Mouse (Mus musculus): ENCODE measurements around the gene Limch1. TPM values are rescaled to one million over a fixed set of nuclear protein-coding genes. Genes with fewer than 3 reads are reported as not detected.

The Limch1 gene
- total RNA-seq (2014; rRNA removed), result 0.55 and 2.6 TPM in 2 replicates
- 0.13 and 0.15 TPM in 2 replicates for polyA plus RNA-seq (2012; rRNA removed)

DNA sequence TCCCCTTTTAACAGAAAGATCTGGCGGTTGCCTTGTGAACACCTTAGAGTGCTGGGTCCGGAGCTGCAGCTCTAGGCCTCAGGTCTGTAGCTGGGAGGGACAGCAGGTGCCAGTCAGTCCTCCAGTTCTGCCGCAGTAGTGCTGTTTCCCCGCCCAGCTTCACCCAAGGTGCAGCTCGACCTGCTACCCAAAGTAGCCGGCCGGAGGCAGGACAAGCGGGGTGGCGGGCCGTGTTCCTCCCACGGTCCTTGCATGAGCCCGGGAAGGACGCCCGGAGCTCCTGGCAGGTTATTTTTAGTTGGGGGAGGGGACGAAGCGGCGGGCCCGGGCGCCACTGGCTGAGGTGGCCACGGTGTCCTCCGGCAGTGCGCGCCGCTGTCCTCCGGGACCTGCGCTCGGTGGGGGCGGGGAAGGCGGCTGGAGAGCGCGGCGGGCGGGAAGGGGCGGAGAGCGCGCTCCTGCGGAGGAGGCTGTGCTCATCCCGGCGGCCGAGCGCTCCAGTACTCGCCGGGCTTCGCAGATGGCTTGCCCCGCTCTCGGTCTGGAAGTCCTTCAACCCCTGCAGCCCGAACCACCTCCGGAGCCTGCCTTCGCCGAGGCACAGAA, at the start of gene Limch1:
Gene Limch1 (plus strand): TSS at position 438 of the 606 bp plus-strand sequence.
- no peak within 1 kb of the TSS for H3K27ac ChIP-seq (replicated peaks; ENCODE audit: insufficient read depth, low read depth, low read length)
- no peaks in the 10 kb centered on the region for H3K36me3 ChIP-seq (ENCODE audit: control insufficient read depth, insufficient read depth, low read length)
- peak within 1 kb of the TSS; percentile 41; the same call in 1 of the 2 replicates for H3K9ac ChIP-seq (ENCODE audit: low read depth, low read length)
- TF ChIP-seq CTCF (IDR thresholded peaks at IDR 0.05; ENCODE audit: low read depth, low read length) (no peak), POLR2A (IDR thresholded peaks at IDR 0.05; ENCODE audit: extremely low read depth, insufficient read depth, low read length) (no peak)
- 1% methylated on average over 39 of the region's 50 CpGs for WGBS
- no peaks in the 10 kb centered on the region; the same call in 1 of the 2 replicates for H3K4me1 ChIP-seq (ENCODE audit: control insufficient read depth, insufficient read depth, low read length)
- peak; percentile 33 for DNase-seq (ENCODE audit: extremely low read depth, low read depth, low spot score)
- no peaks in the 10 kb centered on the region for H3K79me2 ChIP-seq (ENCODE audit: control insufficient read depth, insufficient read depth, low read length)
- H3K4me3 ChIP-seq (ENCODE audit: insufficient read depth, low read depth, low read length), result peak within 1 kb of the TSS; percentile 68
- H3K27me3 ChIP-seq (ENCODE audit: control insufficient read depth, insufficient read depth, low read length), result no peaks in the 10 kb centered on the region

DNA sequence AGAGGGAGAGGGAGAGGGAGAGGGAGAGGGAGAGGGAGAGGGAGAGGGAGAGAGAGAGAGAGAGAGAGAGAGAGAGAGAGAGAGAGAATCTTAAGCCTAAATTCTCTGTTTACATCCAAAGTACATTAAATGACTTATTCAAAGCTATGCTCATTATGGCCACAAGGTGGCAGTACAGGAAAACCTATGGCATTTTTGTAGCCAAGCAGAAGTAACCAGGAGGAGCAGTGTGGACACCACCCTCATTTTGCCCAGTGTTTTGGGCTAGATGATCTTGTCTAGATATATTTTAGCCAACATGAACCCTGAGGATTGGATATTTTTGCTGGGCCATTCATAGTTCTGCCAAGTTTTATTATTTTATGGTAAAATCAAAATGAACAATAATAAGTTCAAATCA, 48.5 kb upstream of the Limch1 start:
- H3K79me2 ChIP-seq (ENCODE audit: control insufficient read depth, insufficient read depth, low read length), result no peaks in the 10 kb centered on the region
- TF ChIP-seq CTCF (IDR thresholded peaks at IDR 0.05; ENCODE audit: low read depth, low read length) (peak; percentile 64), POLR2A (IDR thresholded peaks at IDR 0.05; ENCODE audit: extremely low read depth, insufficient read depth, low read length) (no peak)
- DNase-seq (ENCODE audit: extremely low read depth, low read depth, low spot score), result peak; percentile 52
- H3K36me3 ChIP-seq (ENCODE audit: control insufficient read depth, insufficient read depth, low read length), result no peaks in the 10 kb centered on the region
- H3K9ac ChIP-seq (ENCODE audit: low read depth, low read length), result no peak overlapping the region
- H3K27ac ChIP-seq (replicated peaks; ENCODE audit: insufficient read depth, low read depth, low read length), result no peak overlapping the region
- H3K27me3 ChIP-seq (ENCODE audit: control insufficient read depth, insufficient read depth, low read length), result no peaks in the 10 kb centered on the region
- H3K4me1 ChIP-seq (ENCODE audit: control insufficient read depth, insufficient read depth, low read length), result no peaks in the 10 kb centered on the region
- no peak overlapping the region for H3K4me3 ChIP-seq (ENCODE audit: insufficient read depth, low read depth, low read length)

DNA sequence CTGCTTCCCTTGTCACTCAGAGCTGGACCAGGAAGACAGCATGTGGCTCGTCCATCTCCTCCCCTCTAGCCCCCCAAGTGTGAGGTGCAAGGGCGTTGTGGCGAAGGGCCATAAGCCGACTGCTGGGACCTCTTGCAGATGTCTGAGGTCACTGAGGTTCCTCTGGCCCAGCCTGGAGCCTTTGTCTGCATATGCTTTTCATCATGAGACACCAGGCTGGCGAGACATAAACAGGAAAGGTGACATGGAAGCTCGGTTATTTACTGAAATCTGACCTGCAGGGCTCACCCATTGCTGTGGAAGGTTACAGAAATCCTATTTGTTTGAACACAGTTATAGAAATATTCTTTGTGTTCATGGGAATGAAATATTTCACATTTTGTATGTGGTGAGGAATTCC, 45.7 kb upstream of the Limch1 start:
- no peaks in the 10 kb centered on the region for H3K36me3 ChIP-seq (ENCODE audit: control insufficient read depth, insufficient read depth, low read length)
- no peak for DNase-seq (ENCODE audit: extremely low read depth, low read depth, low spot score)
- H3K4me3 ChIP-seq (ENCODE audit: insufficient read depth, low read depth, low read length), result no peak overlapping the region
- H3K9ac ChIP-seq (ENCODE audit: low read depth, low read length), result no peak overlapping the region
- WGBS, result 75% methylated on average over 6 of the region's 6 CpGs
- no peak overlapping the region for H3K27ac ChIP-seq (replicated peaks; ENCODE audit: insufficient read depth, low read depth, low read length)
- H3K27me3 ChIP-seq (ENCODE audit: control insufficient read depth, insufficient read depth, low read length), result no peaks in the 10 kb centered on the region
- H3K79me2 ChIP-seq (ENCODE audit: control insufficient read depth, insufficient read depth, low read length), result no peaks in the 10 kb centered on the region
- TF ChIP-seq CTCF (IDR thresholded peaks at IDR 0.05; ENCODE audit: low read depth, low read length) (no peak), POLR2A (IDR thresholded peaks at IDR 0.05; ENCODE audit: extremely low read depth, insufficient read depth, low read length) (no peak)
- H3K4me1 ChIP-seq (ENCODE audit: control insufficient read depth, insufficient read depth, low read length), result no peaks in the 10 kb centered on the region

DNA sequence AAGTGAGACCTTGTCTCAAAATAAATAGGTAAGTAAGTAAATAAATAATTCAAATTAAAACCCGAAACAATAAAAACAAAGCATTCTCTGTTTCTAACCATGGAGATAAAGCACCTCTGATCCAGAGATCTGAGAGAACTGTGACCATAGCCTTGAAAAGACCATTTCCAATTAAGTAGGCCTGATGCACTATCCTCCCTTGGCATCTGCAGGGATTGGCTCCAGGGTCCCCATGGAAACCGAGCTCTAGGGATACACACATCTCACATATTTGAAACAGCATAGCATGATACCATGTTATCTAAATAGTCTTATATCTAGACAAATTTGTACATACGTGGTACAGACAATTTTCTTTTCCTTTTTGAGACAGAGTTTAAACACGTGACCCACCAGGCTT, 43.7 kb upstream of the Limch1 start:
- Histone ChIP-seq H3K9ac (ENCODE audit: low read depth, low read length) (no peak overlapping the region), H3K27me3 (ENCODE audit: control insufficient read depth, insufficient read depth, low read length) (no peaks in the 10 kb centered on the region), H3K4me1 (ENCODE audit: control insufficient read depth, insufficient read depth, low read length) (no peaks in the 10 kb centered on the region), H3K4me3 (ENCODE audit: insufficient read depth, low read depth, low read length) (no peak overlapping the region), H3K27ac (replicated peaks; ENCODE audit: insufficient read depth, low read depth, low read length) (no peak overlapping the region), H3K36me3 (ENCODE audit: control insufficient read depth, insufficient read depth, low read length) (no peaks in the 10 kb centered on the region), H3K79me2 (ENCODE audit: control insufficient read depth, insufficient read depth, low read length) (no peaks in the 10 kb centered on the region)
- TF ChIP-seq POLR2A (IDR thresholded peaks at IDR 0.05; ENCODE audit: extremely low read depth, insufficient read depth, low read length) (no peak), CTCF (IDR thresholded peaks at IDR 0.05; ENCODE audit: low read depth, low read length) (no peak)
- WGBS, result 87% methylated on average over 4 of the region's 4 CpGs
- DNase-seq (ENCODE audit: extremely low read depth, low read depth, low spot score), result no peak

DNA sequence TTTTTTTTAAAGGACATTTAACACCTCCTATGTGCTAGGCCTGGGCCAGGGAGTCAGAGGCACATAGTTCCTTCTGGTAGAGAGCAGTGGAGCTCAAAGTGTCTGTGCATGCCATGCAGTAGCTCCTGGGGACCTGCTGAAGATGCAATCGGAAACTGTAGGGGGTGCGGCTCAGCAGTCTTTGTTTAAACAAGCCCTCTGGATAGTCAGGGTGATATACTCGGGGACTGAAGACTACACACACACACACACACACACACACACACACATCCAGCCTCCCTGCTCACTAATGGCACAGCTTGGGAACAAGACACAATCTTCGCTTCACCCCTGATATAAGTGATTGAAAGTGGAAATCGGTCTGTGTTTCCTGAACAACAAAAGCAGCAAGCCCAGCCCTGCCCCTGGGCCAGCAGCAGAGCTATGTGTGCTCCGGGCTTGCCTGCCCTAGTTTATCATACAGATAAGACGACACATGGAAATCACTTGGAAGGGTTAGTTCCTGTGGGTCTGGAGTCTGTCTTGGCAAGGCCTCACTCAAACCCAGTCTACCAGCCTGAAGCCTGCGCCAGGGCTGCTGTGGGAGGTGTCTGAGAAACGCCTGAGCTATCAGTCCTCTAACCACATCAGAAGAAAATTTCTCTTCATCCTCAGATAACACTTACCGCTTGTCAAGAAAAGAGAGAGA, 42.2 kb upstream of the Limch1 start:
- no peaks in the 10 kb centered on the region for H3K27me3 ChIP-seq (ENCODE audit: control insufficient read depth, insufficient read depth, low read length)

DNA sequence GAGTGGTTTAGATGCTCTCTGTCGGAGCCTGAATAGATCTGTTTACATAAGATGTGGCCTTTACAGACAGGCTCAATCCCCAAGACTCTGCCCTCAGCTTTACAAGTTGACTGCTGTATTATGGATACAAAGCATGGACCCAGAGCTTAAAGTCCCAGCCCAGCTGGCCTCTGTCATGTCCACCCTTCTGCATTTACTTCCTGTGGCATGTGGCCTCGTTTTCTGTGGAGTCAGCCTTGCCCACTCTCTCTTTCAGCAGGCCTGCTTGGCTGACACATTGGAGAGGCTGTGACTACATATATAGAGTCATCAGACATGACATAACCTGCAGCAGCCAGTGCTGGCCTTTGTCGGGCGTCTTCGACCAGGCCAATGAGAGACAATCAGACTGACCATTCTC, 37.8 kb upstream of the Limch1 start:
- no peaks in the 10 kb centered on the region for H3K79me2 ChIP-seq (ENCODE audit: control insufficient read depth, insufficient read depth, low read length)
- no peak overlapping the region for H3K27ac ChIP-seq (replicated peaks; ENCODE audit: insufficient read depth, low read depth, low read length)
- no peaks in the 10 kb centered on the region for H3K27me3 ChIP-seq (ENCODE audit: control insufficient read depth, insufficient read depth, low read length)
- TF ChIP-seq POLR2A (IDR thresholded peaks at IDR 0.05; ENCODE audit: extremely low read depth, insufficient read depth, low read length), result no peak
- TF ChIP-seq CTCF (IDR thresholded peaks at IDR 0.05; ENCODE audit: low read depth, low read length), result no peak
- H3K4me3 ChIP-seq (ENCODE audit: insufficient read depth, low read depth, low read length), result no peak overlapping the region
- WGBS, result 88% methylated on average over 5 of the region's 5 CpGs
- no peak for DNase-seq (ENCODE audit: extremely low read depth, low read depth, low spot score)
- no peaks in the 10 kb centered on the region for H3K4me1 ChIP-seq (ENCODE audit: control insufficient read depth, insufficient read depth, low read length)
- H3K36me3 ChIP-seq (ENCODE audit: control insufficient read depth, insufficient read depth, low read length), result no peaks in the 10 kb centered on the region
- H3K9ac ChIP-seq (ENCODE audit: low read depth, low read length), result no peak overlapping the region

More for the DNA sequence above, 42.2 kb upstream of the Limch1 start:
- Histone ChIP-seq H3K9ac (ENCODE audit: low read depth, low read length) (no peak overlapping the region), H3K79me2 (ENCODE audit: control insufficient read depth, insufficient read depth, low read length) (no peaks in the 10 kb centered on the region), H3K36me3 (ENCODE audit: control insufficient read depth, insufficient read depth, low read length) (no peaks in the 10 kb centered on the region), H3K4me1 (ENCODE audit: control insufficient read depth, insufficient read depth, low read length) (no peaks in the 10 kb centered on the region), H3K4me3 (ENCODE audit: insufficient read depth, low read depth, low read length) (no peak overlapping the region), H3K27ac (replicated peaks; ENCODE audit: insufficient read depth, low read depth, low read length) (no peak overlapping the region)
- 44% methylated on average over 10 of the region's 10 CpGs for WGBS
- no peak for DNase-seq (ENCODE audit: extremely low read depth, low read depth, low spot score)
- TF ChIP-seq CTCF (IDR thresholded peaks at IDR 0.05; ENCODE audit: low read depth, low read length), result no peak
- TF ChIP-seq POLR2A (IDR thresholded peaks at IDR 0.05; ENCODE audit: extremely low read depth, insufficient read depth, low read length), result no peak
